ENCODE assay signal across 8 mouse cellular contexts in the genomic region with DNA sequence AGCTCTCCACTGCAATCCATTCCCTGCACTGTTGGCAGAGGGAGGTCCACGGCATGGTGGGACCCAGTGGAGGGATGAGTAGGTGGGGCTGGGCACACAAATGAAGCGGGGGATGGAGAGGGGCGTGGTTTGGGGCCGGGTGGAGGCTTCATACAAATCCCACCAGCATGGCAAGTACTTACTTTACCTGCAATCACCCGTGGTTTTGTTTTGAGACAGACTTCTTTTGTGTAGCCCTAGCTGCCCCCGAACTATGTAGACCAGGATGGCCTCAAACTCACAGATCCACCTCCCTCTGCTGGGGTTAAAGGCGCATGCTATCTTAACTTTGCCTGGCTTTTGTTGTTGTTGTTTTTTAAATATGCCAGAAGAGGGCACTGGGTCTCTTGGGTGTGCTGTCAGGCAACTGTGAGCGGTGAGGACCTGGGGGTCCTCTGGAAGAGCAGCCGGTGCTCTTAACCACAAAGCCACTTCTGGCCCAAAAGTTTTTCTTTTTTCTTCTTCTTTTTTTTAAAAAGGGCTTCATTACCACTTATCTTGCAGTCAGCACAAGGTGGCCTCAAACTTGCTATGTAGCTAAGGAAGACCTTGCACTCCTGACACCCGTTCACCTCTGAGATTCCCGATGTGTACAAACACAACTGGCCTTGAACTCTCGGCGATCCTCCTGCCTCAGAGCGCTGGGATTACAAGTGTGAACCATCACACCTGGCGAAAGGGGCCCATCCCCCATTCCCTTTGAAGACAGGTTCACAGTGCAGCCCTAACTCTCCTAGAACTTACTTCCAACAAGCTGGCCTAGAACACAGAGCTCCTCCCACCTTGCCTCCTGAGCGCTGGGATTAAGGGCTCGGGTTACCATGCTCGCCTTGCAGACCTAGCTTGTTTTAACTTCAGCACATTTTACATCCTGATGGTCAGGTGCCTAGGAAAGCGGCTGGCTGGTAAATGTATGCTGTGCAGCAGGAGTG. TPM values are rescaled to one million over a fixed set of nuclear protein-coding genes. Genes with fewer than 3 reads are reported as not detected.
DNase-seq lines count a peak whose midpoint lies in the region; ATAC-seq lines count a peak whose summit lies in the region.

No protein-coding gene starts in this region.

- H3K27ac ChIP-seq in heart, embryonic 11.5 days (ENCODE audit: low read depth, low read length), result peak overlapping the region; percentile 15; the same call in 1 of the 2 replicates
- peak overlapping the region; percentile 95 for H3K27ac ChIP-seq in hindbrain, embryonic 11.5 days (ENCODE audit: low read depth, low read length)
- H3K27ac ChIP-seq in midbrain, embryonic 13.5 days, result peak overlapping the region; percentile 99

- intact Hi-C loops in heart, postnatal 25 days (cut with DNase I), result loop anchor here (5.0 kb wide), 1 partner anchor 203 kb away; no protein-coding TSS in a partner anchor

- H3K4me3 ChIP-seq in heart, embryonic 11.5 days (ENCODE audit: low read depth, low read length), result peak overlapping the region; percentile 19; the same call in 1 of the 2 replicates
- H3K4me3 ChIP-seq in hindbrain, embryonic 11.5 days (ENCODE audit: low read depth, low read length), result peak overlapping the region; percentile 16; the same call in 1 of the 2 replicates
- H3K4me3 ChIP-seq in midbrain, embryonic 13.5 days (replicated peaks), result peak overlapping the region; percentile 13

- WGBS in heart, embryonic 11.5 days (ENCODE audit: insufficient replicate concordance), result 8% methylated on average over 19 of the region's 19 CpGs
- 13% methylated on average over 19 of the region's 19 CpGs for WGBS in hindbrain, embryonic 11.5 days
- 9% methylated on average over 19 of the region's 19 CpGs for WGBS in midbrain, embryonic 13.5 days

- H3K4me2 ChIP-seq in heart, embryonic 11.5 days, result peak overlapping the region; percentile 51
- peak overlapping the region; percentile 43 for H3K4me2 ChIP-seq in hindbrain, embryonic 11.5 days (replicated peaks; ENCODE audit: low read depth, low read length)
- H3K4me2 ChIP-seq in midbrain, embryonic 13.5 days (replicated peaks), result peak overlapping the region; percentile 50

- no peaks in the 10 kb centered on the region for H3K9me3 ChIP-seq in heart, embryonic 11.5 days (replicated peaks; ENCODE audit: control insufficient read depth, low read length)
- no peaks in the 10 kb centered on the region for H3K9me3 ChIP-seq in hindbrain, embryonic 11.5 days (ENCODE audit: control insufficient read depth, low read length)
- no peaks in the 10 kb centered on the region for H3K9me3 ChIP-seq in midbrain, embryonic 13.5 days

- no peak overlapping the region for H3K9ac ChIP-seq in heart, embryonic 11.5 days (ENCODE audit: low read depth, low read length)
- peak overlapping the region; percentile 54; the same call in 1 of the 2 replicates for H3K9ac ChIP-seq in hindbrain, embryonic 11.5 days (ENCODE audit: low read depth, low read length)
- peak overlapping the region; percentile 28; the same call in 1 of the 2 replicates for H3K9ac ChIP-seq in midbrain, embryonic 13.5 days (replicated peaks)

- H3K36me3 ChIP-seq in heart, embryonic 11.5 days (ENCODE audit: control insufficient read depth, insufficient read depth, low read length), result no peaks in the 10 kb centered on the region
- H3K36me3 ChIP-seq in hindbrain, embryonic 11.5 days (ENCODE audit: control insufficient read depth, insufficient read depth, low read length), result no peaks in the 10 kb centered on the region; the same call in 1 of the 2 replicates
- H3K36me3 ChIP-seq in midbrain, embryonic 13.5 days, result peaks cover 36% of the 10 kb centered on the region

- H3K4me1 ChIP-seq in heart, embryonic 11.5 days (ENCODE audit: control insufficient read depth, insufficient read depth, low read length), result peaks cover 25% of the 10 kb centered on the region
- H3K4me1 ChIP-seq in hindbrain, embryonic 11.5 days (replicated peaks; ENCODE audit: control insufficient read depth, insufficient read depth, low read length), result peaks cover 35% of the 10 kb centered on the region
- peaks cover 71% of the 10 kb centered on the region for H3K4me1 ChIP-seq in midbrain, embryonic 13.5 days (replicated peaks)

- peaks cover 20% of the 10 kb centered on the region for H3K27me3 ChIP-seq in heart, embryonic 11.5 days (ENCODE audit: control insufficient read depth, insufficient read depth, low read length)
- no peaks in the 10 kb centered on the region for H3K27me3 ChIP-seq in hindbrain, embryonic 11.5 days (ENCODE audit: control insufficient read depth, insufficient read depth, low read length)
- H3K27me3 ChIP-seq in midbrain, embryonic 13.5 days, result no peaks in the 10 kb centered on the region

- ATAC-seq in heart, embryonic 11.5 days (replicated peaks; ENCODE audit: insufficient number of reproducible peaks, low FRiP score, low TSS enrichment), result no peak
- ATAC-seq in hindbrain, embryonic 11.5 days (ENCODE audit: low FRiP score), result no peak
- no peak for ATAC-seq in midbrain, embryonic 13.5 days

- no peak for DNase-seq in heart, postnatal 25 days (ENCODE audit: low spot score)
- peak; percentile 22 for DNase-seq in NIH3T3 (ENCODE audit: low read depth)
- peak; percentile 46 for DNase-seq in hindbrain, embryonic 11.5 days (ENCODE audit: low spot score)
- DNase-seq in adipocyte (ENCODE audit: low spot score), result no peak
- DNase-seq in left cerebral cortex, adult 11 months (ENCODE audit: low spot score), result no peak
- no peak for DNase-seq in gastrocnemius, adult 8-10 months (ENCODE audit: low spot score in 2 of 2)

RNA-seq across cellular contexts. Expression of a gene that starts 15.9 kb away (rescaled TPM):
- 2.9 and 3.3 TPM in 2 replicates for polyA plus RNA-seq in heart, embryonic 11.5 days (2014; fragmentation: Nextera tagmentation; extraction: Ambion mirVana)
- total RNA-seq in heart, postnatal 25 days (2021), result under 1 TPM in 1 of 2 experiments, not detected in 1; 0.53 TPM
- polyA plus RNA-seq in hindbrain, embryonic 11.5 days (2014; fragmentation: Nextera tagmentation; extraction: Ambion mirVana), result 60.9 and 73.6 TPM in 2 replicates
- 201 and 213 TPM in 2 replicates for polyA plus RNA-seq in midbrain, embryonic 13.5 days (2015; fragmentation: Nextera tagmentation; extraction: Ambion mirVana)
- 1 to 10 TPM in 3 of 4 experiments, under 1 TPM in 1; 0.92 to 4.5 (median 2.0) TPM for total RNA-seq in gastrocnemius, adult 8-10 months (2022)

RNA-seq across cellular contexts. Expression of a gene that starts 30.5 kb away (rescaled TPM):
- 9.4 and 10.3 TPM in 2 replicates for polyA plus RNA-seq in heart, embryonic 11.5 days (2014; fragmentation: Nextera tagmentation; extraction: Ambion mirVana)
- total RNA-seq in heart, postnatal 25 days (2021), result 1 to 10 TPM; 9.6 to 9.9 TPM
- polyA plus RNA-seq in hindbrain, embryonic 11.5 days (2014; fragmentation: Nextera tagmentation; extraction: Ambion mirVana), result 33.9 and 37.0 TPM in 2 replicates
- 7.9 and 8.1 TPM in 2 replicates for polyA plus RNA-seq in midbrain, embryonic 13.5 days (2015; fragmentation: Nextera tagmentation; extraction: Ambion mirVana)
- 1 to 10 TPM; 2.7 to 3.4 (median 3.0) TPM for total RNA-seq in gastrocnemius, adult 8-10 months (2022)

RNA-seq across cellular contexts. Expression of a gene that starts 37.9 kb away (rescaled TPM):
- polyA plus RNA-seq in heart, embryonic 11.5 days (2014; fragmentation: Nextera tagmentation; extraction: Ambion mirVana), result 39.2 and 42.8 TPM in 2 replicates
- 10 to 100 TPM; 33.5 to 37.1 TPM for total RNA-seq in heart, postnatal 25 days (2021)
- 37.5 and 43.4 TPM in 2 replicates for polyA plus RNA-seq in hindbrain, embryonic 11.5 days (2014; fragmentation: Nextera tagmentation; extraction: Ambion mirVana)
- polyA plus RNA-seq in midbrain, embryonic 13.5 days (2015; fragmentation: Nextera tagmentation; extraction: Ambion mirVana), result 26.1 and 28.7 TPM in 2 replicates
- 10 to 100 TPM; 11.2 to 15.9 (median 12.5) TPM for total RNA-seq in gastrocnemius, adult 8-10 months (2022)

Comparison
In these comparisons a context has a peak if more than half of its experiments do, and no peak if none do; other contexts are left out.
1. H3K27ac ChIP-seq: peak in every context shown above with its lines; median percentile 99 in midbrain, embryonic 13.5 days; 95 in hindbrain, embryonic 11.5 days; 15 in heart, embryonic 11.5 days.
2. DNase-seq: peak in NIH3T3 (single experiment) and hindbrain, embryonic 11.5 days (single experiment); none in heart, postnatal 25 days (single experiment), adipocyte (single experiment), left cerebral cortex, adult 11 months (single experiment) and gastrocnemius, adult 8-10 months (0 of 2).
3. RNA of a gene that starts 15.9 kb away (polyA plus RNA-seq): 201 to 213 TPM in midbrain, embryonic 13.5 days and 60.9 to 73.6 TPM in hindbrain, embryonic 11.5 days; 2.9 to 3.3 TPM in heart, embryonic 11.5 days; every median in the first group is over 10 times any median in the second.
4. Peak in every context shown above with its lines, with median percentiles within 50 percentile points of each other: H3K4me2 ChIP-seq and H3K4me3 ChIP-seq.